Mouse (Mus musculus): ENCODE results near the gene Snx9. TPM values are rescaled to one million over a fixed set of nuclear protein-coding genes. Genes with fewer than 3 reads are reported as not detected.

The Snx9 gene
- total and polyA plus RNA-seq, 3 experiments: 12.9 to 22.8 TPM; not detected in 1

GRCm38 (mm10) chr17:5798221-5798801 is 42.8 kb upstream of the Snx9 start (continued):
- TF ChIP-seq MAFK (IDR thresholded peaks at IDR 0.05; ENCODE audit: borderline replicate concordance, low read depth, low read length): no peak
- TF ChIP-seq ELF1 (IDR thresholded peaks at IDR 0.05; ENCODE audit: low read depth, low read length): peak; percentile 93
- TF ChIP-seq ZMIZ1 (IDR thresholded peaks at IDR 0.05; ENCODE audit: low read depth, low read length): 0 out of 2 replicates have a peak, but pooled peaks have one; percentile 34
- no peak for TF ChIP-seq POLR2AphosphoS5 (IDR thresholded peaks at IDR 0.05; ENCODE audit: borderline replicate concordance, low read depth, low read length)
- 0 out of 2 replicates have a peak, but pooled peaks have one; percentile 49 for TF ChIP-seq JUND (IDR thresholded peaks at IDR 0.05; ENCODE audit: low read depth, low read length)
- TF ChIP-seq GATA1 (IDR thresholded peaks at IDR 0.05; ENCODE audit: low read depth, low read length): peak; percentile 86
- peak; percentile 50; the same call in 1 of the 2 replicates for TF ChIP-seq KAT2A (conservative IDR thresholded peaks at IDR 0.05; ENCODE audit: low read depth, low read length)
- no peak for TF ChIP-seq UBTF (IDR thresholded peaks at IDR 0.05; ENCODE audit: borderline replicate concordance, insufficient read depth, low read depth, low read length)
- TF ChIP-seq ZC3H11A (IDR thresholded peaks at IDR 0.05; ENCODE audit: low read depth, low read length): no peak
- peak; percentile 100 for TF ChIP-seq MXI1 (IDR thresholded peaks at IDR 0.05; ENCODE audit: low read depth, low read length)
- no peak for TF ChIP-seq CHD2 (IDR thresholded peaks at IDR 0.05; ENCODE audit: low read length)
- no peak for TF ChIP-seq NRF1 (IDR thresholded peaks at IDR 0.05; ENCODE audit: insufficient read depth, low read depth, low read length, poor library complexity, severe bottlenecking)
- peak; percentile 80 to 84 for TF ChIP-seq EP300 (IDR thresholded peaks at IDR 0.05; ENCODE audit: low read depth in 1 of 2, low read length in 2 of 2)
- TF ChIP-seq MYC (IDR thresholded peaks at IDR 0.05; ENCODE audit: low read depth, low read length): peak; percentile 99
- peak; percentile 98 for TF ChIP-seq ETS1 (IDR thresholded peaks at IDR 0.05; ENCODE audit: low read depth, low read length)
- peak; percentile 95 for TF ChIP-seq MAZ (IDR thresholded peaks at IDR 0.05; ENCODE audit: low read depth, low read length)
- peak; percentile 82 for TF ChIP-seq USF1 (IDR thresholded peaks at IDR 0.05; ENCODE audit: low read depth, low read length)
- TF ChIP-seq POLR2A (IDR thresholded peaks at IDR 0.05; ENCODE audit: control insufficient read depth in 1 of 2, insufficient read depth in 1 of 2, low read depth in 1 of 2, low read length in 2 of 2, poor library complexity in 1 of 2): peak; percentile 61 to 93; a peak in 3 of 4 replicates
- peak; percentile 97 for TF ChIP-seq SIN3A (IDR thresholded peaks at IDR 0.05; ENCODE audit: low read length)
- no peak for TF ChIP-seq USF2 (IDR thresholded peaks at IDR 0.05; ENCODE audit: borderline replicate concordance in 1 of 2, insufficient read depth in 1 of 2, low read depth in 1 of 2, low read length in 2 of 2)

- Histone ChIP-seq H3K79me2 (ENCODE audit: control insufficient read depth, insufficient read depth, low read length, poor library complexity) (peaks cover 17% of the 10 kb centered on the region), H3K4me1 (ENCODE audit: control insufficient read depth in 1 of 2, insufficient read depth in 2 of 2, low read length in 2 of 2) (peaks cover 15 to 60% of the 10 kb centered on the region in 2 experiments), H3K27ac (ENCODE audit: control insufficient read depth, low read depth, low read length) (peak overlapping the region; percentile 77), H3K4me3 (ENCODE audit: control insufficient read depth in 1 of 2, insufficient read depth in 1 of 2, low read depth in 2 of 2, low read length in 2 of 2) (peak overlapping the region; percentile 60 to 61), H3K27me3 (ENCODE audit: control insufficient read depth in 1 of 2, insufficient read depth in 2 of 2, low read length in 2 of 2) (no peaks in the 10 kb centered on the region), H3K36me3 (ENCODE audit: control insufficient read depth in 1 of 2, insufficient read depth in 2 of 2, low read length in 2 of 2) (peaks cover 0 to 49% of the 10 kb centered on the region in 2 experiments; a peak in 2 of 4 replicates), H3K9me3 (replicated peaks; ENCODE audit: insufficient read depth, low read length) (no peaks in the 10 kb centered on the region), H3K9ac (ENCODE audit: control insufficient read depth, low read depth, low read length, poor library complexity, severe bottlenecking) (peak overlapping the region; percentile 67)
- DNase-seq (ENCODE audit: low read depth, low spot score): no peak
- TF ChIP-seq MYC (IDR thresholded peaks at IDR 0.05; ENCODE audit: low read depth, low read length) (no peak), MAZ (IDR thresholded peaks at IDR 0.05; ENCODE audit: low read depth, low read length) (no peak), POLR2AphosphoS5 (IDR thresholded peaks at IDR 0.05; ENCODE audit: borderline replicate concordance, low read depth, low read length) (no peak), MYB (IDR thresholded peaks at IDR 0.05; ENCODE audit: low read depth, low read length) (no peak), MEF2A (IDR thresholded peaks at IDR 0.05; ENCODE audit: extremely low read depth, insufficient replicate concordance, low read depth, low read length, poor library complexity, severe bottlenecking) (no peak)
These were observed 42.2 kb upstream of the Snx9 start for GRCm38 (mm10) chr17:5798900-5799299.
